Mouse (Mus musculus) cerebellum, adult 2 months (tissue): ENCODE results near the gene Lyrm9.

Experiments used
- CTCF ChIP-seq: fragments of 200-500 bp; IDR thresholded peaks from 2 replicates; pipeline ENCODE4 v1.5.1; 2011; ENCODE audit warnings: low read depth, mild to moderate bottlenecking, control low read depth, low read length, moderate library complexity, borderline replicate concordance; ENCODE audit not compliant: insufficient read depth
- POLR2A ChIP-seq: fragments of 200-500 bp; IDR thresholded peaks from 2 replicates; pipeline ENCODE4 v1.6.1; 2011; ENCODE audit warnings: low read length, control low read depth, borderline replicate concordance; ENCODE audit not compliant: insufficient read depth

DNA sequence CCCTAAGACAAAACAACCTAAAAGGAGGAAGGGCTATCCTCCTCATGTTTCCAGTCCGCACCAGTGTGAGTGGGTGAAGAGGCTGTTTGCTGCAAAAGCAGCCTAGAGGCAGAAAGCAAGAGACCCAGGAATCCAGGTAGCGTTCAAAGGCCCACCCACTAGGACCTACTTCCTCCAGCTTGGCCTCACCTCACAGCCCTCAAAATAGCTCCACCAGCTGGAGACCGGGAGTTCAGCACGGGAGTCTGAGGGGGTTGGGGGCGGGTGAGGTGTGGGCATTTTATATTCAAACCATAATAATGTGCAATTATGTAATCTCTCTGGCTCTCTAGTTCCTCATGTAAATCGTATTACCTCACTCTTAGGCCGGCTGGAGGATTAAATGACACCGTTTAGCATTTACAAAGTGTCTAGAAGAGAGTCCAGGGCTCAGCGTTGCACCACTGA lies 20.7 kb upstream of the Lyrm9 start:
- TF ChIP-seq CTCF (no peak), POLR2A (no peak)
